Mouse (Mus musculus) limb, embryonic 14.5 days (tissue): ENCODE measurements around the gene 9930104L06Rik. TPM values are rescaled to one million over a fixed set of nuclear protein-coding genes. Genes with fewer than 3 reads are reported as not detected.
A peak's percentile ranks its signal among the peaks of the same experiment; 100 is the strongest.

Source experiments
- ATAC-seq: fragments of 200-750 bp; cut with Nextera tagmentation; 2 replicates; pipeline ENCODE4 v1.8.0; 2017; ENCODE audit warnings: low read depth, moderate number of reproducible peaks, moderate TSS enrichment; ENCODE audit not compliant: low FRiP score
- DNase-seq: peaks from one replicate; pipeline ENCODE4 v3.0.0-alpha.2; 2015; ENCODE audit warnings: low spot score
- H3K27ac ChIP-seq: fragments of 300-500 bp; sonication (generic); replicated peaks from 2 replicates; pipeline ENCODE4 v1.5.1; 2014; ENCODE audit warnings: low read depth, mild to moderate bottlenecking, low read length, moderate library complexity, mixed read lengths
- H3K27me3 ChIP-seq: fragments of 300-500 bp; sonication (generic); 2 replicates; pipeline ENCODE4 v1.6.1; 2014; ENCODE audit warnings: low read length, mixed read lengths; ENCODE audit not compliant: control insufficient read depth, insufficient read depth
- H3K36me3 ChIP-seq: fragments of 300-500 bp; sonication (generic); 2 replicates; pipeline ENCODE4 v1.6.1; 2014; ENCODE audit warnings: mild to moderate bottlenecking, low read length, moderate library complexity, mixed read lengths; ENCODE audit not compliant: control insufficient read depth, insufficient read depth
- H3K4me1 ChIP-seq: fragments of 300-500 bp; sonication (generic); 2 replicates; pipeline ENCODE4 v1.6.1; 2014; ENCODE audit warnings: antibody characterized with exemption, low read length, mixed read lengths; ENCODE audit not compliant: control insufficient read depth, insufficient read depth
- H3K4me2 ChIP-seq: fragments of 300-500 bp; sonication (generic); replicated peaks from 2 replicates; pipeline ENCODE4 v1.6.1; 2014; ENCODE audit warnings: low read depth, mild to moderate bottlenecking, low read length, moderate library complexity; ENCODE audit not compliant: severe bottlenecking
- H3K4me3 ChIP-seq: fragments of 300-500 bp; sonication (generic); replicated peaks from 2 replicates; pipeline ENCODE4 v1.5.1; 2014; ENCODE audit warnings: low read length
- H3K9ac ChIP-seq: fragments of 300-500 bp; sonication (generic); 2 replicates; pipeline ENCODE4 v1.6.1; 2014; ENCODE audit warnings: mild to moderate bottlenecking, low read depth, low read length, moderate library complexity; ENCODE audit not compliant: severe bottlenecking
- H3K9me3 ChIP-seq: fragments of 300-500 bp; sonication (generic); 2 replicates; pipeline ENCODE4 v1.6.1; 2016; ENCODE audit warnings: low read length; ENCODE audit not compliant: control insufficient read depth
- POLR2A ChIP-seq: fragments of 200-500 bp; IDR thresholded peaks from 2 replicates; pipeline ENCODE4 v1.8.0; 2012; ENCODE audit warnings: inconsistent platforms, mild to moderate bottlenecking, moderate library complexity, borderline replicate concordance; ENCODE audit not compliant: insufficient read depth, insufficient read length; ENCODE audit errors: extremely low read depth
- WGBS: fragments of 180-500 bp; shearing (Covaris S2); extraction: QIAGEN DNeasy Blood & Tissue Kit; methylation state at CpG from one replicate; pipeline ENCODE4 v1.1.7; 2014; 5-methylcytosine and 5-hydroxymethylcytosine counted together
- polyA plus RNA-seq, 2 experiments: library from polyadenylated mRNA; depleted of rRNA in 1 of 2; stranded (reverse) in 1 of 2; unstranded in 1 of 2; fragments of >200 nt; fragmentation: Nextera tagmentation in 1 of 2; extraction: Ambion mirVana in 1 of 2; gene quantifications; 2 replicates each; pipeline versions ENCODE4 v1.2.1 to v1.2.3; 2012 to 2014

9930104L06Rik gene
- polyA plus RNA-seq (2012; rRNA removed) = 25.8 and 28.3 TPM in 2 replicates
- polyA plus RNA-seq (2014; fragmentation: Nextera tagmentation; extraction: Ambion mirVana) = 3.2 and 4.7 TPM in 2 replicates

DNA sequence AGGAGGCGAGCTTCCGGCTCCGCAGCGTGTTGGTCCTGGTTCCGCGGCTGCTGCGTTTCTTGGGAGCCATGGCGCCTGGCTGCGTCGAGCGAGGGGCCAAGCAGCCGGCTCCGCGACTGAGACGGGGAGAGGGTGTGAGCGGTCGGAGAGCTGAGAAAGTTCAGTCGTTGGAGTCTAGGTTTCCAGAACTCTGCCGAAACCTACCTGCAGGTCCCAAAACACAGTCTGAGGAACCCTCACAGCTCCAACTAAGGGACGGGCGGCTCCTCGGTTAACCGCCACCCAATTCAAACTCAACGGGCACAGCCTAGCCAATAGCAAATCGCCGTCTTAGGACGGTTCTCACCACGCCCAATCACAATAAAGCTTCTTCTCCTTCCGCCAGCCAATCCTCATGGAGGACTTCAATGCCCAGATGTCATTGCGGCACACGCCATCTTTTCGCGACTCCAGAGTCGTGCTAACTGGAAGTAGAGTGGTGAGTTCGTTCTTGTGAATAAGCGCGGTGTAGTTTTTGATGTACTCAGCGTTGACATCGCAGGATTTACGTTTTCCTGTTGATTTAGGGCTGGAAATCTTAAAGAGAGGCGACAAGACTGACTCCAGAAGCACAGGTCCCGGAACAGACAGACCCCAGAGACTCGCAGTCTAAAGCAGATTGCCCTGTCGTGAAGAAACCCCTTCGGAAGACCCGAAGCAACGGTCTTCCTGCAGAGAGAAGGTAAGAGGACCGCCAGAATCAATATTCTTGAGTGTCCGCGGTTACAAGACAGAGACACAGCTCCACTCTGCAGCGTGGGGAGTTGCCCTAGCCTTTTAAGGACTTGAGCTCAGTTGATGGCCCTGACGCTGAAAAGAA lies at the start of gene 9930104L06Rik:
Gene 9930104L06Rik, plus strand, starts transcription at position 436 of the 859 bp plus-strand sequence.
- peak; percentile 99 for DNase-seq
- peak; percentile 100 for ATAC-seq
- peaks cover 10% of the 10 kb centered on the region for H3K4me1 ChIP-seq
- H3K36me3 ChIP-seq = peaks cover 19% of the 10 kb centered on the region; the same call in 1 of the 2 replicates
- H3K9me3 ChIP-seq = no peaks in the 10 kb centered on the region
- H3K4me3 ChIP-seq = peak within 1 kb of the TSS; percentile 77
- under 1% methylated on average over 52 of the region's 52 CpGs for WGBS
- H3K27ac ChIP-seq = no peak within 1 kb of the TSS
- peak; percentile 32; the same call in 1 of the 2 replicates for TF ChIP-seq POLR2A
- peak within 1 kb of the TSS; percentile 66 for H3K9ac ChIP-seq
- no peaks in the 10 kb centered on the region for H3K27me3 ChIP-seq
- H3K4me2 ChIP-seq = peak within 1 kb of the TSS; percentile 70

DNA sequence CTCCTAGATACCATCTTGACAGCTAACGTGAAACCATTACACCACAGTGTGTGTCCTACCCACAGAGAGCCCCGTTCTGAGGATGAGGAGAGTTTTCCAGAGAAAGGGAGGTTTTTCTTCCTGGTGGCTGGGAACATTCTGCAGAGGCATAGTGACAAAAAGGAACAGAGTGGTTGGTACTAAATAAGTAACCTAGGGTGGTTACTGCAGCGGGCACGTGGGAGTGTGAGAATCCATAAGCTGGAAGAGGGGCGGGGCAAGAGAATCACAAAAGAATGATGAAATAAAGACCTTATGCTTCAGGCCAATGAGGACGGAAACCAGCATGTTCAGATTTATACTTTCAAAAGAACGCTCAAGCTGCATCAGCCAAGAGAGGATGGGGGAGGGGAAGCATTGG lies 48.1 kb upstream of the 9930104L06Rik start:
- no peaks in the 10 kb centered on the region for H3K36me3 ChIP-seq

DNA sequence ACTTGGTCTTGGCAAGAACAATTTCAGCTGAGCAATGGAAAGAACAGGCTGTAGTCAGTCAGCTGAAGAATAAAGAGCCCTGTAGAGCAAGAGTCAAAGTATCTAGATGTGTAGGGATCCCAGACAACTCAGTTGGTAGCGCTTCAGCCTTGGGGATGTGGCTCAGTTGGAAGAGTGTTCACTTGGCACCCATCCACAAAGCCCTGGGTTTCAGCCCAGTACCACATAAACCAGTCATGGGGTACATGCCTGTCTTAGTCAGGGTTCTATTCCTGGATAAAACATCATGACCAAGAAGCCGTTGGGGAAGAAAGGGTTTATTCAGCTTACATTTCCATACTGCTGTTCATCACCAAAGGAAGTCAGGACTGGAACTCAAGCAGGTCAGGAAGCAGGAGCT lies 46.9 kb upstream of the 9930104L06Rik start:
- DNase-seq (no peak), ATAC-seq (no peak)
- Histone ChIP-seq H3K27ac (no peak overlapping the region), H3K36me3 (no peaks in the 10 kb centered on the region), H3K4me1 (no peaks in the 10 kb centered on the region), H3K4me2 (no peak overlapping the region), H3K27me3 (peaks cover 29% of the 10 kb centered on the region), H3K9me3 (no peaks in the 10 kb centered on the region), H3K9ac (no peak overlapping the region), H3K4me3 (no peak overlapping the region)
- no peak for TF ChIP-seq POLR2A
- WGBS = 88% methylated on average over 2 of the region's 2 CpGs

More for the DNA sequence above, 48.1 kb upstream of the 9930104L06Rik start:
- Histone ChIP-seq H3K27me3 (peaks cover 25% of the 10 kb centered on the region), H3K4me2 (no peak overlapping the region), H3K4me3 (no peak overlapping the region), H3K9ac (no peak overlapping the region), H3K27ac (no peak overlapping the region), H3K9me3 (no peaks in the 10 kb centered on the region), H3K4me1 (no peaks in the 10 kb centered on the region)
- WGBS = 71% methylated on average over 7 of the region's 7 CpGs
- DNase-seq (no peak), ATAC-seq (no peak)
- no peak for TF ChIP-seq POLR2A

DNA sequence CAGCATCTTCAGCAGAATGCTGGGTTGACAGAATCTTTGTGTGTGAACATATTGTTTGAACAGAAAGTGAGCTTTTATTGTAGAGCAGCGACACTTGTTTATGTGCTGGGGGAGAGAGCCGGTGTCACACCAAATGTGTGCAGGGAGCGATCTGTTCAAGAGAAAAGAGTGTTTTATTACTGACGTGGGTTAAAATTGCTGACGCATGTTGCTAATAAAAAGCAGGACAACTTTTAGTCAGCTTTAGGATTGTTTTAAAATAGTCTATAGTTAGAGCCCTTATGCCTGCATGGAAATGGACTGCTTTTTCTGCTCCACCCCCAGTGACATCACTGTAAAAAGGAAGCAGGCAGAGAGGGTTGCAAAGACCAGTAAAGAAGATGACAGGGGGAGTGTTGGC lies 46.0 kb upstream of the 9930104L06Rik start:
- Histone ChIP-seq H3K9me3 (no peaks in the 10 kb centered on the region), H3K4me1 (no peaks in the 10 kb centered on the region), H3K27me3 (peaks cover 33% of the 10 kb centered on the region), H3K4me3 (no peak overlapping the region), H3K9ac (no peak overlapping the region), H3K36me3 (no peaks in the 10 kb centered on the region), H3K27ac (no peak overlapping the region), H3K4me2 (no peak overlapping the region)
- ATAC-seq = no peak
- no peak for DNase-seq
- 58% methylated on average over 5 of the region's 5 CpGs for WGBS
- no peak for TF ChIP-seq POLR2A

DNA sequence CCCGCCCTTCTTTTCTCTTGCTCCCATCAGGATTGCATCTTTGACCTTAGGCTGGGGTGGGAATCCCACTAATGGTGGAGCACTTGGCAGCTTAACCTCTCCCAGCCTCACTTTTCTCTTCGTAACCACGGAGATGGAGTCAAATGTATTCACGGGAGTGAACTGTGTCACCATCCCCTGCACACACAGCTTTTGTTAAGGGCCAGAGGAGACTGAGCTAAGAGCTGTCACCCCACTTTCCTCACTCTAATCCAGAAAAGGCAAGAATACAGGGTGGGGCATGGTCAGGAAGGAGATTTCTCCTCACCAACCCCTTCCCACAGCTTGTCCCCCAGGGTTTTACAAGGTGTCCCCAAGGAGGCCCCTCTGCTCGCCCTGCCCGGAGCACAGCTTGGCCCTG lies 43.1 kb upstream of the 9930104L06Rik start:
- ATAC-seq (no peak), DNase-seq (no peak)
- Histone ChIP-seq H3K27me3 (peaks cover 46% of the 10 kb centered on the region), H3K4me2 (no peak overlapping the region), H3K4me3 (no peak overlapping the region), H3K27ac (no peak overlapping the region), H3K4me1 (no peaks in the 10 kb centered on the region), H3K36me3 (no peaks in the 10 kb centered on the region), H3K9ac (no peak overlapping the region), H3K9me3 (no peaks in the 10 kb centered on the region)
- no peak for TF ChIP-seq POLR2A
- WGBS = 40% methylated on average over 6 of the region's 6 CpGs
